Mouse (Mus musculus): ENCODE results near the gene Clec2i. TPM values are rescaled to one million over a fixed set of nuclear protein-coding genes. Genes with fewer than 3 reads are reported as not detected.

Clec2i gene
- polyA plus RNA-seq, 1 experiment from 2014 or later, result not detected

DNA sequence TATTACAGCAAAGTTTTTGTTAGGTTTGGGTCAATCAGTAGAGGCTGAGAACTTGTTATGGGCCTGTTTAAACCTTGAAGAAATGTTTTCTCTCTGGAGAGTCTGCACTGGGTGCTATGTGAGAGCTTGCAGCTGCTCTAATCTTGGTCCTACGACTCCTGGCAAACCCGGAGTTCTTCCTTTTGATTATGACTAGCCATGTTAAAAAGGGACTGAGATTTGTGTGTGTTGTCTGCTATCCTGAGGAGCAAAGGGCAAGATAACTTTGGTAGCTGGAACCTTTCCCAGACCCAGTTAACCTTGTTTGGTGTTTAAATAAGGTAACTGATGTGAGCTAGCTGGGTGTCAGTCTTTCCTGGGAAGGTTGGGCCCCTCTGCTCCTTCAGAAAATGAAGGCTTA is 36.7 kb upstream of the Clec2i start:
- no peaks in the 10 kb centered on the region for H3K36me3 ChIP-seq (ENCODE audit: control insufficient read depth, insufficient read depth, low read length)
- DNase-seq (ENCODE audit: low spot score) (no peak), ATAC-seq (ENCODE audit: low FRiP score) (no peak)
- H3K9ac ChIP-seq (ENCODE audit: low read depth, low read length), result no peak overlapping the region
- no peak overlapping the region for H3K4me2 ChIP-seq (replicated peaks; ENCODE audit: low read depth, low read length)
- H3K27me3 ChIP-seq (ENCODE audit: control insufficient read depth, insufficient read depth, low read length), result no peaks in the 10 kb centered on the region
- H3K9me3 ChIP-seq (ENCODE audit: control insufficient read depth, low read length), result no peaks in the 10 kb centered on the region
- H3K4me1 ChIP-seq (replicated peaks; ENCODE audit: control insufficient read depth, insufficient read depth, low read length), result no peaks in the 10 kb centered on the region
- whole genome bisulfite sequencing, result 89% methylated on average over 2 of the region's 2 CpGs
- no peak overlapping the region for H3K27ac ChIP-seq (ENCODE audit: low read depth, low read length)
- H3K4me3 ChIP-seq (ENCODE audit: low read depth, low read length), result no peak overlapping the region

- H3K27me3 ChIP-seq (ENCODE audit: control insufficient read depth, insufficient read depth, low read length), result no peaks in the 10 kb centered on the region
- ATAC-seq (ENCODE audit: low FRiP score) (no peak), DNase-seq (ENCODE audit: low spot score) (no peak)
- no peak overlapping the region for H3K27ac ChIP-seq (ENCODE audit: low read depth, low read length)
- 71% methylated on average over 2 of the region's 2 CpGs for WGBS
- H3K9me3 ChIP-seq (ENCODE audit: control insufficient read depth, low read length), result no peaks in the 10 kb centered on the region
- H3K4me3 ChIP-seq (ENCODE audit: low read depth, low read length), result no peak overlapping the region
- no peak overlapping the region for H3K4me2 ChIP-seq (replicated peaks; ENCODE audit: low read depth, low read length)
- no peaks in the 10 kb centered on the region for H3K36me3 ChIP-seq (ENCODE audit: control insufficient read depth, insufficient read depth, low read length)
- H3K4me1 ChIP-seq (replicated peaks; ENCODE audit: control insufficient read depth, insufficient read depth, low read length), result no peaks in the 10 kb centered on the region
- H3K9ac ChIP-seq (ENCODE audit: low read depth, low read length), result no peak overlapping the region
Measured at GRCm38 (mm10) chr6:128851151-128851550, 36.2 kb upstream of the Clec2i start.

- DNase-seq (ENCODE audit: low spot score), result no peak
- H3K36me3 ChIP-seq (ENCODE audit: control insufficient read depth, insufficient read depth, low read length), result no peaks in the 10 kb centered on the region
- WGBS, result 86% methylated on average over 3 of the region's 3 CpGs
- no peaks in the 10 kb centered on the region for H3K4me1 ChIP-seq (replicated peaks; ENCODE audit: control insufficient read depth, insufficient read depth, low read length)
- no peaks in the 10 kb centered on the region for H3K27me3 ChIP-seq (ENCODE audit: control insufficient read depth, insufficient read depth, low read length)
- H3K4me3 ChIP-seq (ENCODE audit: low read depth, low read length), result no peak overlapping the region
- no peak overlapping the region for H3K27ac ChIP-seq (ENCODE audit: low read depth, low read length)
- H3K4me2 ChIP-seq (replicated peaks; ENCODE audit: low read depth, low read length), result no peak overlapping the region
- ATAC-seq (ENCODE audit: low FRiP score), result no peak
- H3K9me3 ChIP-seq (ENCODE audit: control insufficient read depth, low read length), result no peaks in the 10 kb centered on the region
- H3K9ac ChIP-seq (ENCODE audit: low read depth, low read length), result no peak overlapping the region
Measured at GRCm38 (mm10) chr6:128852766-128853165, 34.6 kb upstream of the Clec2i start.

GRCm38 (mm10) chr6:128854024-128854820 is 33.2 kb upstream of the Clec2i start:
- Histone ChIP-seq H3K9me3 (ENCODE audit: control insufficient read depth, low read length) (no peaks in the 10 kb centered on the region), H3K36me3 (ENCODE audit: control insufficient read depth, insufficient read depth, low read length) (no peaks in the 10 kb centered on the region), H3K27me3 (ENCODE audit: control insufficient read depth, insufficient read depth, low read length) (no peaks in the 10 kb centered on the region), H3K4me2 (replicated peaks; ENCODE audit: low read depth, low read length) (no peak overlapping the region), H3K9ac (ENCODE audit: low read depth, low read length) (0 out of 2 replicates have a peak overlapping the region, but pooled peaks have one; percentile 23), H3K4me3 (ENCODE audit: low read depth, low read length) (no peak overlapping the region), H3K27ac (ENCODE audit: low read depth, low read length) (no peak overlapping the region), H3K4me1 (replicated peaks; ENCODE audit: control insufficient read depth, insufficient read depth, low read length) (no peaks in the 10 kb centered on the region)
- 45% methylated on average over 12 of the region's 12 CpGs for WGBS
- DNase-seq (ENCODE audit: low spot score), result peak; percentile 82
- ATAC-seq (ENCODE audit: low FRiP score), result peak; percentile 86

- Histone ChIP-seq H3K9ac (ENCODE audit: low read depth, low read length) (no peak overlapping the region), H3K27ac (ENCODE audit: low read depth, low read length) (no peak overlapping the region), H3K4me3 (ENCODE audit: low read depth, low read length) (no peak overlapping the region), H3K9me3 (ENCODE audit: control insufficient read depth, low read length) (no peaks in the 10 kb centered on the region), H3K4me2 (replicated peaks; ENCODE audit: low read depth, low read length) (no peak overlapping the region), H3K27me3 (ENCODE audit: control insufficient read depth, insufficient read depth, low read length) (no peaks in the 10 kb centered on the region), H3K4me1 (replicated peaks; ENCODE audit: control insufficient read depth, insufficient read depth, low read length) (no peaks in the 10 kb centered on the region), H3K36me3 (ENCODE audit: control insufficient read depth, insufficient read depth, low read length) (no peaks in the 10 kb centered on the region)
- ATAC-seq (ENCODE audit: low FRiP score) (no peak), DNase-seq (ENCODE audit: low spot score) (no peak)
- 94% methylated on average over 3 of the region's 3 CpGs for WGBS
Measured at GRCm38 (mm10) chr6:128854895-128855294, 32.5 kb upstream of the Clec2i start.

DNA sequence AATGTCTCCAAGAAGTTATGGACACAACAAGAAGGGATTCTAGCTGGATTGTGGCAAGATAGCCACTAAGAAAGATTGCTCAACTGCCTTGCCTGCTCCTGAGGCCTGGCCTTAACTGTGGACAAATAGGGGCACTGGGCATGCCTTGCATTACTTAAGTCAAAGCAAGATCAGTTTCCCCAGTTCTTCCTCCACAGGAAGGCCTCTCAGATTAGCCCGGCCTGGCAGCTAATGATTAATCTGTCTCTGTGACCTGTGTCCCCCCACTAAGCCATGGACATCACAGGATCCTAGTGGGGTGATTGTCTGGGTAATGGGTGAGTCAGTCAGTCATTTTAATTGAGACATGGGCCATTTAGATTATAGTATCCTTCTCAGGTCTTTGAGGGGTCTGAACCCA is 31.9 kb upstream of the Clec2i start:
- H3K9me3 ChIP-seq (ENCODE audit: control insufficient read depth, low read length), result no peaks in the 10 kb centered on the region
- no peak for DNase-seq (ENCODE audit: low spot score)
- no peaks in the 10 kb centered on the region for H3K36me3 ChIP-seq (ENCODE audit: control insufficient read depth, insufficient read depth, low read length)
- no peaks in the 10 kb centered on the region for H3K4me1 ChIP-seq (replicated peaks; ENCODE audit: control insufficient read depth, insufficient read depth, low read length)
- H3K27ac ChIP-seq (ENCODE audit: low read depth, low read length), result no peak overlapping the region
- H3K9ac ChIP-seq (ENCODE audit: low read depth, low read length), result no peak overlapping the region
- H3K4me2 ChIP-seq (replicated peaks; ENCODE audit: low read depth, low read length), result no peak overlapping the region
- ATAC-seq (ENCODE audit: low FRiP score), result no peak
- no peak overlapping the region for H3K4me3 ChIP-seq (ENCODE audit: low read depth, low read length)
- WGBS, result 81% methylated on average over 1 of the region's 1 CpGs
- H3K27me3 ChIP-seq (ENCODE audit: control insufficient read depth, insufficient read depth, low read length), result no peaks in the 10 kb centered on the region

DNA sequence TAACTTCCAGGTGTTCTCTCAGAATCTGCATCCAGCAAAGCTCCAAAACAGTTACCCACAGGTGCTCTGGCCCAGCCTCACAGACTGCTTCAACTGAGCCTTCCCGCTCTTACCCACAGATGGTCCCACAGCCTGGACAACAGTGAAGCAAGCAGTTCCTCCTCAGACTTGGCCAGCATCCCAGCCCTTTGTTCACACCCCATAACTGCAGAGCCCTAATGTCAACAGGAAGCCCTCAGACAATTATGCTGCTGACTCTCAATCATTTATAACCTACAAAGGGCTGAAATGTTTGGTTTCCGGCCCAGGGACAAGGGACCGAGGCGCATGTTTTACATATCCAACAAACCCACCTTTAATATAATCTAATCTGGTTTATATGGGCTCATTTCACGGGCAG is 31.1 kb upstream of the Clec2i start:
- H3K27me3 ChIP-seq (ENCODE audit: control insufficient read depth, insufficient read depth, low read length), result no peaks in the 10 kb centered on the region
- no peak overlapping the region for H3K9ac ChIP-seq (ENCODE audit: low read depth, low read length)
- no peaks in the 10 kb centered on the region for H3K4me1 ChIP-seq (replicated peaks; ENCODE audit: control insufficient read depth, insufficient read depth, low read length)
- no peak overlapping the region for H3K27ac ChIP-seq (ENCODE audit: low read depth, low read length)
- H3K36me3 ChIP-seq (ENCODE audit: control insufficient read depth, insufficient read depth, low read length), result no peaks in the 10 kb centered on the region
- DNase-seq (ENCODE audit: low spot score), result no peak
- no peak for ATAC-seq (ENCODE audit: low FRiP score)
- 88% methylated on average over 5 of the region's 5 CpGs for WGBS
- H3K4me3 ChIP-seq (ENCODE audit: low read depth, low read length), result no peak overlapping the region
- no peaks in the 10 kb centered on the region for H3K9me3 ChIP-seq (ENCODE audit: control insufficient read depth, low read length)
- H3K4me2 ChIP-seq (replicated peaks; ENCODE audit: low read depth, low read length), result no peak overlapping the region

- no peaks in the 10 kb centered on the region for H3K9me3 ChIP-seq (ENCODE audit: control insufficient read depth, low read length)
- no peak for ATAC-seq (ENCODE audit: low FRiP score)
- WGBS, result 87% methylated on average over 2 of the region's 2 CpGs
Measured at GRCm38 (mm10) chr6:128857976-128858375, 29.4 kb upstream of the Clec2i start.

GRCm38 (mm10) chr6:128868861-128869260 is 18.5 kb upstream of the Clec2i start:
- Histone ChIP-seq H3K27ac (ENCODE audit: low read depth, low read length) (no peak overlapping the region), H3K9me3 (ENCODE audit: control insufficient read depth, low read length) (no peaks in the 10 kb centered on the region), H3K4me2 (replicated peaks; ENCODE audit: low read depth, low read length) (no peak overlapping the region), H3K9ac (ENCODE audit: low read depth, low read length) (no peak overlapping the region), H3K4me1 (replicated peaks; ENCODE audit: control insufficient read depth, insufficient read depth, low read length) (no peaks in the 10 kb centered on the region), H3K27me3 (ENCODE audit: control insufficient read depth, insufficient read depth, low read length) (no peaks in the 10 kb centered on the region), H3K36me3 (ENCODE audit: control insufficient read depth, insufficient read depth, low read length) (no peaks in the 10 kb centered on the region), H3K4me3 (ENCODE audit: low read depth, low read length) (no peak overlapping the region)
- DNase-seq (ENCODE audit: low spot score), result no peak
- 9% methylated on average over 3 of the region's 3 CpGs for WGBS
- ATAC-seq (ENCODE audit: low FRiP score), result no peak

More at GRCm38 (mm10) chr6:128857976-128858375, 29.4 kb upstream of the Clec2i start:
- Histone ChIP-seq H3K27me3 (ENCODE audit: control insufficient read depth, insufficient read depth, low read length) (no peaks in the 10 kb centered on the region), H3K4me1 (replicated peaks; ENCODE audit: control insufficient read depth, insufficient read depth, low read length) (no peaks in the 10 kb centered on the region), H3K27ac (ENCODE audit: low read depth, low read length) (no peak overlapping the region), H3K4me2 (replicated peaks; ENCODE audit: low read depth, low read length) (no peak overlapping the region), H3K36me3 (ENCODE audit: control insufficient read depth, insufficient read depth, low read length) (no peaks in the 10 kb centered on the region), H3K4me3 (ENCODE audit: low read depth, low read length) (no peak overlapping the region), H3K9ac (ENCODE audit: low read depth, low read length) (no peak overlapping the region)
- DNase-seq (ENCODE audit: low spot score), result no peak
